Mouse (Mus musculus) heart, postnatal 25 days (tissue): ENCODE data around the gene Fam76b. TPM values are rescaled to one million over a fixed set of nuclear protein-coding genes. Genes with fewer than 3 reads are reported as not detected.
"Not testable (repeated sequence)": the region's sequence is repeated elsewhere in the genome, so short reads cannot be mapped to it uniquely, and the experiment has no call there.

ENCODE experiments used
- DNase-seq: peaks from one replicate; pipeline ENCODE4 v3.0.0; 2022; ENCODE audit warnings: low spot score
- intact Hi-C: fragments of 180-260 bp; cut with DNase I; formaldehyde crosslinking; loops from one replicate; pipeline ENCODE4 v1.15.1; 2025
- total RNA-seq, 2 experiments: library from RNA; stranded (reverse); gene quantifications; 2 replicates each; pipeline ENCODE4 v1.2.3; 2021

Fam76b gene
- 1 to 10 TPM; 8.6 to 9.8 TPM for total RNA-seq

DNA sequence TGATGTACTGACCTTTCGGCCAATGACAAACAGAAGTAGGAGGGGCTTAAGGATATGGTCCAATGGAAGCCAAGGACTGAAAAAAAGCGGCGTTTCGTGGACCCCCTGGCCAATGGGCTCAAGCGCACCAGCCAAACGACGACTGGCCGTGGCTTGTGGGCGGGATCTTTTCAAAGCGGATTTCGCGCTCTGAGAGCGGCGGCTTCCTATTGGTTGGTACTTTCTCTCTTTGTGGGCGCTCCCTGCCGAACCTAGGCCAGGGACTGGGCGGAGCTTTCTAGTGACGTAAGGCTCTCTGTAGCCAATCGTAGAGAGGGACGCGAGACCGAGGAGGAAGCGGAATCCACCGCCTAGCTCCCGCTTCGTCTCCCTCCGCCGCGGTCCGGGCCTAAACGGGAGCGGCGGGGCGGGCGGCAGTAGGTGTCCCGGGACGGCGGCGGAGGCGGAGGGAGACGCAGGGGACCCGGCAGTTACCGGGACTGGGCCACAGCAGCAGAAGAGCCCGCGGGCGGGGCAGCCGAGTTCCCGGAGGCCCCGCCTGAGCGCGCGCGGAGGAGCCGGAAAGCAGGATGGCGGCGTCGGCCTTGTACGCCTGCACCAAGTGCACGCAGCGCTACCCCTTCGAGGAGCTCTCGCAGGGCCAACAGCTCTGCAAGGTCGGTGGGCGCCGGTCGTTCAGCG, at the start of gene Fam76b:
Fam76b (plus strand) TSS at position 311 of the 681 bp plus-strand sequence.
- DNase-seq, result peak; percentile 100
- intact Hi-C loops, result loop anchor here (5.0 to 10.0 kb wide), 3 partner anchors 585 to 957 kb away; partner anchors contain the start of genes Ankrd49, Cwc15, Kdm4d and Mre11a

DNA sequence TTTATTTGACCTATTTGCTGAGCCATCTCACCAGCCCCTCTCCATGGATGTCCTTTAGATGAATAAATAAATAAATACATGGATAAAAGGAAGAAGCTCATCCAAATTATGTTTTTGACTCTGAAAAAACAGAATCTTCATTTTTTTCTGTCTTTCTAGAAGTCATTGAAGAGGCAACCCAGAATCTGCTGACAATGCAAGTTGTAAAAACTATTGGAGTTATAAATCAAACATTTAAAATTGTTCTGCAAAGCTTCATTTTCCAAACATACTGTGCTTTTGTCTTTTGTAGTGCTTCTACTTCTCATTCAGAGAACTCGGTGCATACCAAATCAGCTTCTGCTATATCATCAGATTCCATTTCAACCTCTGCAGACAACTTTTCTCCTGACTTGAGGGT, 45.5 kb upstream of the Fam76b start:
- intact Hi-C loops, result no loop called here

DNA sequence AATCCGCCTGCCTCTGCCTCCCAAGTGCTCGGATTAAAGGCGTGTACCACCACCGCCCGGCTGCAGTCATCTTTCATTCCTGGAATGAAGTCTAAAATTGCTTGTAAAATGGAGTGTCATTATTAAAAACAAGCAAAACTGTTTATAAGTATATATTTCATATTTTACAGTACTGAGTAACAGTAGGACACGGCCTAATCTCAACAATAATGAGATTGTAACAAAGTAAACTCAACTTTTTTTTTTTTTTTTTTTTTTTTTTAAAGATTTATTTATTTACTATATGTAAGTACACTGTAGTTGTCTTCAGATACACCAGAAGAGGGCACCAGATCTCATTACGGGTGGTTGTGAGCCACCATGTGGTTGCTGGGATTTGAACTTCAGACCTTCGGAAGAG, 36.7 kb upstream of the Fam76b start:
- intact Hi-C loops, DNase-seq: not testable (repeated sequence)

More for the DNA sequence above, 45.5 kb upstream of the Fam76b start:
- DNase-seq, result no peak

DNA sequence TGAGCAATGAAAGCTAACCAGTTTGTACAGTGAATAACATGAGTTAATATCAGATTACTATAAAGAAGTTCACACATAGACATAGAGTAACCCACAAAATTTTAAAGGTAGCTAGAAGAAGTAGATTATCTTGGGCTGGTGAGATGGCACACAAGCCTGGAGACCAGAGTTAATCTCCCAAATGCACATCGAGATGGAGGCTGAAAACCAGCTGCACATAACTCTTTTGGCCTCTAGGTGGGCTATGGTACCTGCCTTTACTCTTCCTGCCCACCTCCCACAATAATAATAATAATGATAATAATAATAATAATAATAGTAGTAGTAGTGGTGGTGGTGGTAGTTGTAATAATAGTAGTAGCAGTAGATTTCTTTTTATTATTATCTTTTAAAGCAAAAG, 33.2 kb upstream of the Fam76b start:
- intact Hi-C loops, result no loop called here
- no peak for DNase-seq

GRCm38 (mm10) chr9:13794756-13795155, 32.8 kb upstream of the Fam76b start:
- intact Hi-C loops, result no loop called here

DNA sequence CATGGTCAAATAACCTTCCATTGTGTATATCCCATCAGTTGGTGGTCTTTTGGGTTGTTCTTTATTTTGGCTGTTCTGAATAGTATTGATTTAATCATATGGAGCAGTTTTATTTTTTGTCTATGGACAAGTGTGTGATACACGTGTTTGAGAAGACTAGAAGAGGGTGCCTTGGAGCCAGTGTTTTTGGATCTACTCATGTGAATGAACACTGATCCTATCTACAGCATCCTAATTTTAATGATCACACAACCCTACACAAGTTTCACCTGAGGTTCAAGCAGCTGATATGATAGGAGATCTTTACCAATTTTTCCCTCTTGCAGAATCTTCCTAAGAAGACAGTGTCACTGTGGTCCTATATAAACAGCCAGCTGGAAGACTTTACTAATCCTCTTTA, 23.0 kb upstream of the Fam76b start:
- intact Hi-C loops, result loop anchor here (5.0 kb wide), 1 partner anchor 572 kb away; no protein-coding TSS in a partner anchor

More at GRCm38 (mm10) chr9:13794756-13795155, 32.8 kb upstream of the Fam76b start:
- no peak for DNase-seq

DNA sequence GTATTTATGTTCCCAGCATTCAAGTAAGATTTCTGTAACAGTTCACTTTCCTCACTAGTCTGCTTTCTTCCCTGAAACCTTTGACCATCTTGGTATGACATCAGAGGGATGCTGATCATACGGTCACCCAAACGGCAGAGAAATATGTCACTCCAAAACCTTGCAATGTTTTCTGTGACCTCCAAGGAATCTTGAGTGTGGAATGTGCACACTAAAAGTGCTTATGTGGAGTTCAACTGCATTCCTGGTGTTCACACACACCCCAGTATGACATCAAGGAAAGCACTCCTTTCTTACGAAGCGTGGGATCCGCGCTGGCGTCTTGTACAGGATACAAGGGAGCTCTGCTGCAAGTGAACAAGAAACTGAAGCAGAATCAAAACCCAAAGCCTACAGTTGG, 20.7 kb upstream of the Fam76b start:
- no peak for DNase-seq
- intact Hi-C loops, result no loop called here

More for the DNA sequence above, 23.0 kb upstream of the Fam76b start:
- DNase-seq, result no peak

DNA sequence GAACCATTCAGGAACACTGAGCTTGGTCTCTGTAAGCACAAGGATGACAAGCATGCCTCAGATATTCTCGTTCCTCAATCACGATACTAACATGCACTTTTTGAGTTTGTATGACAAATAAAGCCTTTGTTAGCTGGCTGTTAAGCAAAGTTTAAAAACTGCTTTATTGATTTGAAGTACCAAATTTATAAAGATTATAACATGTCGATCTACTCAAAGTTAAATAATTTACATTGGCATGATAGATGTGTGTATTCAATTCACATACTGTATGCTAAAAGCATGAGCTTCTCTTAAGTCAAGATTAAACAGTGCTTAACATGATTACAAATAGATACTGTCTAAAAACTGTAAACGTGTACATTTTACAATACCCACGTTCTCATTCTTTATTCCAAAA, 19.9 kb upstream of the Fam76b start:
- intact Hi-C loops, result no loop called here

DNA sequence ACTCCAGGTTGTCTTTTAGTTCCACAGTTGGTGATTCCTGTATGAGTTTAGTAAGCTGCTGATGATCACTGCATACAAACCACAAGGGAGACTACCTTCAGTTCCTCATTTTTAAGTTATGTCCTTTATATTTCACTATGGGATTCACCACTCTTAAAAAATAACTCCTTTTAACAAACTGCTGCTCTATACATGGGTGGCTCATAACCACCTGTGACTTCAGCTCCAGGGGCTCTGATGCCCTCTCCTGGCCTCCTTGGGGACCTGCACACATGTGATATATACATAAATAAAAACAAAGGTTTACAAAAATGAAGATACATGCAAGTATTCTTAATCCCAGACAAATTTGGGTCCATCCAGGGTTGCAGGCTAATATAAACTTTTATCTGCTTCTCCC, 17.6 kb upstream of the Fam76b start:
- DNase-seq, result no peak
- intact Hi-C loops, result no loop called here

More for the DNA sequence above, 19.9 kb upstream of the Fam76b start:
- DNase-seq, result no peak

GRCm38 (mm10) chr9:13818369-13818768, 9.1 kb upstream of the Fam76b start:
- no peak for DNase-seq
- intact Hi-C loops, result no loop called here

GRCm38 (mm10) chr9:13820774-13821173, 6.7 kb upstream of the Fam76b start:
- DNase-seq, result no peak
- intact Hi-C loops, result loop anchor here (10.0 kb wide), 1 partner anchor 964 kb away; the partner anchor contains the start of genes Ankrd49 and Mre11a

- intact Hi-C loops, result loop anchor here (5.0 to 10.0 kb wide), 3 partner anchors 584 to 959 kb away; partner anchors contain the start of genes Ankrd49, Cwc15, Kdm4d and Mre11a
- no peak for DNase-seq
Measured at GRCm38 (mm10) chr9:13825896-13826295, 1.6 kb upstream of the Fam76b start.

DNA sequence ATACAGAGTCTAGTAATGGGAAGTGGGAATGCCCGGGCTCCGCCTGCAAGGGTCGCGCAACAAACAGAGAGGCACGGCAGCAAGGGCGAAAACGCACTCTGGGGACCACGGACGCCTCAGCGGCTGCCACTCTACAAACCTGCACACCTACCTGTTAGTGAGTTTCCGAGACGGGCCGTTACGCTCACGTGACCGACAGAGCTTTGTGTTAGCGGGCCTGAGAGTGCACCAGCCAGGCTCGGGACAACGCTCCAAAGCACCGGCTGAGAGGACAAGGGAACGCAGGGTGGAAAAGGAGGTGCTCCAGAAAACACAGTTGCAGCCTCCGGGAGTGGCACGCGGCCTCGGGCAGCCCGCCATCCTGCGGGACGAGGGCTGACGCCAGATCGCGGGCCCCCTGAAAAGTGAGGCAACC, 1.1 kb upstream of the Fam76b start:
- DNase-seq, result no peak

GRCm38 (mm10) chr9:13826832-13827405, 597 bp upstream of the Fam76b start, which contains the start of gene Cep57:
Gene Cep57 (minus strand): TSS chr9:13827107.
- peak; percentile 88 for DNase-seq

More for the DNA sequence above, 1.1 kb upstream of the Fam76b start:
- intact Hi-C loops, result loop anchor here (5.0 to 10.0 kb wide), 3 partner anchors 584 to 958 kb away; partner anchors contain the start of genes Ankrd49, Cwc15, Kdm4d and Mre11a

GRCm38 (mm10) chr9:13828087-13828441, 548 bp downstream of the Fam76b start:
- intact Hi-C loops, result loop anchor here (5.0 to 10.0 kb wide), 3 partner anchors 586 to 957 kb away; partner anchors contain the start of genes Ankrd49, Cwc15, Kdm4d and Mre11a
- DNase-seq, result no peak

More at GRCm38 (mm10) chr9:13826832-13827405, 597 bp upstream of the Fam76b start, which contains the start of gene Cep57:
- intact Hi-C loops, result loop anchor here (5.0 to 10.0 kb wide), 3 partner anchors 585 to 958 kb away; partner anchors contain the start of genes Ankrd49, Cwc15, Kdm4d and Mre11a

- DNase-seq, result no peak
- intact Hi-C loops, result no loop called here
Measured at GRCm38 (mm10) chr9:13835256-13835655, 7.7 kb downstream of the Fam76b start.

- intact Hi-C loops, result no loop called here
Measured at GRCm38 (mm10) chr9:13836726-13837125, 9.2 kb downstream of the Fam76b start.

DNA sequence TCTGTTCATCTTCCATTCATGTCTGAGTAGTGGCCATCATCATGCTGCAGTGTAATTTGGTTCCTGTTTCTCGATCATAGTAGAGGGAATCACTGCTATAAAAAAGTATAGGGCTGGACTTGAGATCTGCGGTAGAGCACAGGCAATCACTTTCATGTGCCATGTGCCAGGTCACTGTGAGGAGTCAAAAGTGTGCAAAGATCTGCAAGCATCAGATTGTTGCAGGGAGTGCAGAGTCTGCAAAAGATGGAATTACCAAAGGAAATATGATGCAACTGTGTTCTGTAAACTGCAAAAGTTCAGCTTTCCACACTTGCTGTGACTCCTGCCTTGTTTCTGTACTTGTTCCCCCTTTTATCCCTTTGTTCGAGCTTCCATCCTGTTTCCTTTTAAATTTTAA, 20.1 kb downstream of the Fam76b start:
- DNase-seq, result no peak

More at GRCm38 (mm10) chr9:13836726-13837125, 9.2 kb downstream of the Fam76b start:
- no peak for DNase-seq

GRCm38 (mm10) chr9:13848481-13849480, 21.3 kb downstream of the Fam76b start:
- intact Hi-C loops, result loop anchor here (2.0 kb wide), 1 partner anchor 494 kb away; no protein-coding TSS in a partner anchor
- DNase-seq, result no peak

More for the DNA sequence above, 20.1 kb downstream of the Fam76b start:
- intact Hi-C loops, result no loop called here
